Mouse (Mus musculus) E14TG2a.4 (cell line): ENCODE measurements around the gene Serpine2.

ENCODE experiments used
- H3K27me3 ChIP-seq: 2 replicates; pipeline ENCODE4 v1.6.1; 2014; ENCODE audit warnings: low read length, control low read depth; ENCODE audit not compliant: insufficient read depth
- H3K36me3 ChIP-seq: 2 replicates; pipeline ENCODE4 v1.6.1; 2014; ENCODE audit warnings: low read length, control low read depth; ENCODE audit not compliant: insufficient read depth
- H3K4me1 ChIP-seq: replicated peaks from 2 replicates; pipeline ENCODE4 v1.6.1; 2014; ENCODE audit warnings: low read depth, low read length, control low read depth
- H3K4me3 ChIP-seq: replicated peaks from 2 replicates; pipeline ENCODE4 v1.5.1; 2014; ENCODE audit warnings: mild to moderate bottlenecking, low read length
- H3K9me3 ChIP-seq: 2 replicates; pipeline ENCODE4 v1.6.1; 2014; ENCODE audit warnings: low read length, control low read depth
- CTCF ChIP-seq: conservative IDR thresholded peaks from 2 replicates; pipeline ENCODE4 v1.5.1; 2014; ENCODE audit warnings: low read length
- NANOG ChIP-seq: IDR thresholded peaks from 2 replicates; pipeline ENCODE4 v1.6.1; 2014; ENCODE audit warnings: borderline replicate concordance, low read length, mixed read lengths
- POU5F1 ChIP-seq: IDR thresholded peaks from 2 replicates; pipeline ENCODE4 v1.6.1; 2014; ENCODE audit warnings: low read length, borderline replicate concordance

Gene Serpine2

DNA sequence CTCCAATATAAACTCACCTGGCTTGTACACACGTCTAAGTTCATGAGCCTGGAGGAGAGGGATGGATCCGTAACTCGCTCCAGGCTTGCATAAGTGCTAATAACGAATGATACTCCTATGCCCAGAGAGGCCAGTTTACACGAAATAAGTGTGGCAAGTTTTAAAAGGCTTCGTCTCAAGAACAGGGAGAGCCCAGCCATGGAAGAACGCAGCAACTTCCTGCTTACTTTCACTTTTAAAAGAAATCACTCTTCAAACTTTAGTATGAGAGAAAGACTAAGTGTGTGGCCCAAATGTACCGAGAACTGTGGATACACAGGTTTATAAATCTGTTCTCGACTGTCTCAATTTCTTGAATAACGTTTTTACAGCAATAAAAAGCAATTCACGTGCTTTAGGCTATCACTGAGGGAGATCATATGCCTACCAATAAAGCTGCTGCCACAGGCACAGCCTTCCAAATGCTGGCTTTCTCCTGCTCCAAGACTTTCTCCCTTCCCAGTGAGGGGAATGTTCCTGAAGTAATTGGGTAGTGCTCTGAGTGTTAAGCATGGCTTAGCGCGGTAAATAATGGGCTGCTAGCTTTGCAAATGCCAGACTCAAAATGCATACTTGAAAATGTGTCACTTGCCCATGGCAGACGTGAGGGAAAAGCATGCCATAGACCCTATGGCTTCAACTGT is 36.9 kb downstream of the Serpine2 start:
- Histone ChIP-seq H3K4me3 (no peak overlapping the region), H3K36me3 (no peaks in the 10 kb centered on the region), H3K27me3 (no peaks in the 10 kb centered on the region), H3K4me1 (no peaks in the 10 kb centered on the region), H3K9me3 (no peaks in the 10 kb centered on the region)
- TF ChIP-seq POU5F1 (no peak), NANOG (no peak), CTCF (no peak)

DNA sequence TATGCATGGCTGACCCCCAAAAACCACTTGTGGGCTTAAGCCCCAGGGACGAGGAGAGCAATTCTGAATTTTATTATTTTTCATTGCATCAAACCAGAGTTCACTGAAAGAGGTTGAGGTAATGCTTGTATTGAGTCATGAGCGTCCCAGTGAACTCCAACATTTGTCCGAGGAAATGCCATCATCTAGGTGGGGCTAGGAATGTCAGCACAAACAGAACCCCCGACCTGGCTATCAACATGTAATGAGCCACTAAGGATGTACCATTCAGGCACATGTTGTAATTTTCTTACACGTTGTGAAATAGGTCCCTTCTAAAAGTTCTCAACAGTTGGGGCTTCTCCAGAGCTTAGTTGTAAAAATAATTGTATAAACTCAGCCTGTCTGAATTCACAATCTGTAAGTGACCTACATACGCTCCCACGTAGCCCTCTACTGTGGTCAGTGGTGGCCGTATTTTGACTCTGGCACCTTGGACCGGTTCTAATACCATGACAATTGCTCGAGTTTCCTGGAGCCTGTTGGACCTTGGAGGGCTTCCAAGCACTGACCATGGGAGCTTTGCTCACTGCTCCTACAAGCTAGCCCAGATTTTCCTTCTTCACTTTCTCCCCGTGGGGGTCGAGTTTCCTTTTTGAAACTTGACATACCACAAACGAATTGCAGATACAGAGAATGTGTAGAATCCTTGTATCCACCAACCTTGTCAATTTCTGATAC is 38.0 kb downstream of the Serpine2 start:
- H3K4me1 ChIP-seq: no peaks in the 10 kb centered on the region
- no peaks in the 10 kb centered on the region for H3K27me3 ChIP-seq
- TF ChIP-seq CTCF (no peak), NANOG (no peak)
- no peaks in the 10 kb centered on the region for H3K9me3 ChIP-seq
- H3K4me3 ChIP-seq: no peak overlapping the region
- H3K36me3 ChIP-seq: no peaks in the 10 kb centered on the region

DNA sequence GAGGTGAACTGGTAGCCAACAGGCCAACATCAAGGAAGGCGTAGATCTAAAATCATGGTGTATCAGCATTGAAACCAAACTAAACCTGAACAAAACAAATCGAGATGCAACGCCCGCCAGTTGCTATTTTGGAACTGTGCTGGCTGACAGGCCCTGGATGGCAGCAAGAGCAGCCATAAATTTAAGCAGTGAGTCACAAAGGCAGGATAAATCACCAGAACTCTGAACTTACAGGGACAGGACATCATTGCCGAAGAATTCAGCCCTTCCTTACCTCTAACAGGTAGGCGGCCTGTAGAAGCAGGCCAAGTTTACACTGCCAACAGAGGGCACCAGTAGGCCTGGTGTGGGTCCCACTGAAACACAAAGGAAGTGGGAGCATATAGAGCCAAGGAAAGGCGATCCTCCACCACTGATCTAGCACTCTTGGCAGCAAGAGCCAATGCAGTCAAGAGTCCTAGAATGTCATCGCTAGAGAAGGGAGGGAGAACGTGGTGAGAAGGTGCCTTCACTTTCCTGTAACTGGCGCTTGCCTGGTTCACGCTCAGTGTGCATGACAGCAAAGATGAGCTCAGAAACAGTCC is 41.6 kb downstream of the Serpine2 start:
- Histone ChIP-seq H3K9me3 (no peaks in the 10 kb centered on the region), H3K4me3 (no peak overlapping the region), H3K27me3 (no peaks in the 10 kb centered on the region), H3K4me1 (no peaks in the 10 kb centered on the region), H3K36me3 (peaks cover 3% of the 10 kb centered on the region; the same call in 1 of the 2 replicates)
- no peak for TF ChIP-seq CTCF

DNA sequence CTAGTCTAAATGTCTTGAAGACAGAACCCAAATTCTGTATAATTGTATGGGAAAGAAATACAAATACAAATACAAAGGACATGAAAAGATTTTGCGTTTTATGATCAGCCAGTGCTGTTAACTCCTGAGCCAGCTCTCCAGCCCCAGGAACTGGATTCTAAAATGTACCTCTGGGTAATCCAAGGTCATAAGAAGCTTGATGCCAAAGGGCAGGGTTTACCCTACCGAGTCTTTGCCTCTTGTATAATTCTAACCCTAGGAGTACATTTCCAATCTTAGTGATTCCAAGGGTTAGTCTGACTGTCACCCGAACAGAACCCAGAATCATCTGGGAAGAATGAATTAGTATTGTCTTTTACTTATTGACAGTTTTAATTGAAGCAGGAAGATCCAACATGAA is 45.5 kb downstream of the Serpine2 start:
- Histone ChIP-seq H3K4me1 (no peaks in the 10 kb centered on the region), H3K9me3 (no peaks in the 10 kb centered on the region), H3K4me3 (no peak overlapping the region), H3K27me3 (no peaks in the 10 kb centered on the region), H3K36me3 (peaks cover 3% of the 10 kb centered on the region; the same call in 1 of the 2 replicates)
- TF ChIP-seq POU5F1 (no peak), CTCF (no peak), NANOG (no peak)

DNA sequence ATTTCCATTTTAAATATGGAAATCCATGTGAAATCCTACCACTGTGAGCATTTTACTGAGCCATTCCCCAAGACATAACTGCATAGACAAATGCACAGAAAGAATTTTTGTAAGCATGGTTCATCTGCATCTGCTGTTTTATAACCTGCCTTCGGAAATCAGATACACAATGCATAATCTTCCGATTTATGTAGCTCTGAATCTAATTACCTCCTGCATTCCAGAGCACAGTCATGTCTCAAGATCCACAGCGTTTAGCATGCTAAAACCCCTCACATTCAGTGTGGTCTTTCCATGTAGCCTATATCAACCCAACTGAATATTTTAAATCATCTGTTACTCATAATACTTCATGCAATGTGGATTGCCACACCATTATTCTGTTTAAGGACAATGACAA is 51.5 kb downstream of the Serpine2 start:
- no peaks in the 10 kb centered on the region for H3K4me1 ChIP-seq

DNA sequence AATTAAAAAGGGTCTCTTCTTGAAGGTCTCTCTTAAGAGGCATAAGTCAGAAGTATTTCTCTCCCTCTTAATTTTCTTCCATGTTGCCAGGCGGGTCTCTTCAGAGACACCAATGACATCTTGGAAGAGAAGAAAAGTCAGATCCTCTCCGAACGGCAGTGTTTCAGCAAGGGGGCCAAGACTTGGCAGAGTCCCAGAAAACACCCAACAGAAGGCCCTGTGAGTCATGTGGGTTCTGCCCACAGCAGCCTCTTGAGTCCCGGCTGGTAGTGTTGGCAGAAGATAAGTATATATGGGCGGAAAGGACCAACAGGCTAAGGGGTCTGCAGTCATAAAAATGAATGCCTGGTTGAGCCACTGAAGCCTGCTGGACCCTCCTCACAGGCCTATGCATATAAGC is 54.1 kb downstream of the Serpine2 start:
- TF ChIP-seq POU5F1 (no peak), CTCF (no peak), NANOG (no peak)
- Histone ChIP-seq H3K4me1 (no peaks in the 10 kb centered on the region), H3K36me3 (peaks cover 3% of the 10 kb centered on the region; the same call in 1 of the 2 replicates), H3K9me3 (no peaks in the 10 kb centered on the region), H3K27me3 (no peaks in the 10 kb centered on the region), H3K4me3 (no peak overlapping the region)

More for the DNA sequence above, 51.5 kb downstream of the Serpine2 start:
- TF ChIP-seq POU5F1: no peak
- TF ChIP-seq CTCF: no peak
- TF ChIP-seq NANOG: no peak
- no peaks in the 10 kb centered on the region for H3K36me3 ChIP-seq
- H3K9me3 ChIP-seq: no peaks in the 10 kb centered on the region
- no peaks in the 10 kb centered on the region for H3K27me3 ChIP-seq
- H3K4me3 ChIP-seq: no peak overlapping the region

DNA sequence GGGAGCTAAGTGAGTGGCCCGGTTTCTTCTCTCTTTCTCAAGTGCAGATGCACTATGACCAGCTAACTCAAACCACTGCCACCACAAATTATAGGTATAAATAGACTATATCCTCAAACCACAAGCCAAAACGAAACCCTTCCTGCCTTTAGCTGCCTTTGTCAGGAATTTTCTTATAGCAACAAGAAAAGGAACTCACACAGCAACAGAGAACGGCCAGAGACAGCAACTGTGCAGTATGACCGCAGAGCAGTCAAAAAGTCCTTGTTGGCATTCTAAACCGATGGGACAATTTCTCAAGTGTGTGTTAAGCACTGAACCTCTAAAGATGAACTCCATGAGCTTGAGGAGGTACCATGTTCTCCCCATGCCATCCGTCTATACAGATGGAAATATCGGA is 57.4 kb downstream of the Serpine2 start:
- Histone ChIP-seq H3K9me3 (no peaks in the 10 kb centered on the region), H3K36me3 (peaks cover 3% of the 10 kb centered on the region; the same call in 1 of the 2 replicates), H3K27me3 (no peaks in the 10 kb centered on the region), H3K4me1 (no peaks in the 10 kb centered on the region), H3K4me3 (no peak overlapping the region)
- TF ChIP-seq POU5F1 (no peak), CTCF (no peak), NANOG (no peak)

DNA sequence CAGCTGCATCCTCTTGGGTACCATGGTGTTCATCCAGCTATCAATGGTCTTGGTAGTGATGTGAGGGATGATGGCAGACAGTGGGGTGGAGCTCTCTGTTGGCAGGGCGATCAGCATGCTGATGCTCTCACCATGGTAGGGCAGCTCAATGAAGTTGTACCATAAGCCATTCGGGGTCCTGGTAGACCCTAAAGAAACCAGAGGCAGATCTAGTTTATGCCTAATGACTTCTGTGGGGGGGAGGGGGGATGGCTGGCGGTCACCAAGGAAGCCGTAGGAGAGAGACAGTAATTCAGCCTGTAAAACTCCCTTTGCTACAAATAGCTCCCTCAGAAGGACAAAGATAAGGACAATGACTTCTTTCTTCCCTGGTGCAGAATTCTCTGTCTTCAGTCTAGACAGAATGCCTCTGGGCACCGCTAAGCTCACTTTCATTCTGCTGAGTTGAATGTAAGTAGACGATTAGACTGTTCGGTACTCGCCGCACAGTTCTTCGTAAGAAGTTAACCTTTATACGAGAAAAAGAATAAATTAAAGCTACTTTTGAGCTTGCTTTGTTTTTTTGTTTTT is 58.0 kb downstream of the Serpine2 start:
- peaks cover 3% of the 10 kb centered on the region; the same call in 1 of the 2 replicates for H3K36me3 ChIP-seq
- no peak for TF ChIP-seq POU5F1
- TF ChIP-seq NANOG: no peak
- TF ChIP-seq CTCF: no peak
- no peak overlapping the region for H3K4me3 ChIP-seq
- H3K27me3 ChIP-seq: no peaks in the 10 kb centered on the region
- no peaks in the 10 kb centered on the region for H3K9me3 ChIP-seq
- no peaks in the 10 kb centered on the region for H3K4me1 ChIP-seq
